8 mouse cellular contexts compared by ENCODE assay signal in the genomic region with DNA sequence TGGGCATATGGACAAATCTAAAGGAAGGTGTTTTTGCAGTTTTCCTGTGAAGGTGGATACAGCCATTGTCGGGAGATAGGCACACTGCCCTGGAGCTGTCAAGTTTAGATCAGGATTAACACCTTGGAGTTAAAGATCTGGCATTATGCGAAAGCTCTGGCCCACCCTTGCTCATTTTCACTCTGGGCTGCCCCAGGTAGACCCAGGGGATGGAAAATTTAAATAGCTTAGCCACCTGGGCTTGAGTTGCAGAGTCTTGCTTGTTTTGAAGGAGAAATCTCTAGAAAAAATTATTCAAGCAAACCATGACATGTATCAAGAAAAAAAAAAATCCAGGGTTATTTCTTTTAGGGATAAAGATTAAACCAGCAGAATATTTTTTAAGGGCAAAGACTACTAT. TPM values are rescaled to one million over a fixed set of nuclear protein-coding genes. Genes with fewer than 3 reads are reported as not detected.
DNase-seq lines count a peak whose midpoint lies in the region; ATAC-seq and TF ChIP-seq lines count a peak whose summit lies in the region.

No protein-coding gene starts in this region.

- no peak for TF ChIP-seq CTCF in liver, adult 2 months (IDR thresholded peaks at IDR 0.05; ENCODE audit: low read depth, low read length)
- TF ChIP-seq CTCF in intestine, postnatal 0 days (IDR thresholded peaks at IDR 0.05; ENCODE audit: low read depth) = no peak

- no peak for TF ChIP-seq POLR2A in liver, adult 2 months (IDR thresholded peaks at IDR 0.05; ENCODE audit: extremely low read depth, insufficient read depth, low read length)

- H3K4me3 ChIP-seq in liver, adult 2 months (ENCODE audit: insufficient read depth, low read depth, low read length) = no peak overlapping the region; the same call in none of the 2 replicates
- peak overlapping the region; percentile 89 for H3K4me3 ChIP-seq in embryonic facial prominence, embryonic 14.5 days (ENCODE audit: low read depth, low read length)
- peak overlapping the region; percentile 91 for H3K4me3 ChIP-seq in intestine, postnatal 0 days (ENCODE audit: low read depth, low read length)
- no peak overlapping the region for H3K4me3 ChIP-seq in neural tube, embryonic 13.5 days

- no peak for DNase-seq in liver, adult 2 months (ENCODE audit: extremely low read depth, low read depth, low spot score)
- DNase-seq in liver = no peak
- DNase-seq in embryonic facial prominence, embryonic 14.5 days (ENCODE audit: low spot score) = no peak
- DNase-seq in urinary bladder, postnatal 10 days (ENCODE audit: low spot score) = no peak
- DNase-seq in cerebellum, postnatal 36 days = no peak
- no peak for DNase-seq in natural killer cell, adult 2 months (ENCODE audit: low spot score in 2 of 2)

- peak overlapping the region; percentile 49 for H3K9ac ChIP-seq in liver, adult 2 months (ENCODE audit: low read depth, low read length)
- H3K9ac ChIP-seq in embryonic facial prominence, embryonic 14.5 days (ENCODE audit: low read depth, low read length) = peak overlapping the region; percentile 61
- H3K9ac ChIP-seq in intestine, postnatal 0 days (ENCODE audit: low read depth, low read length) = peak overlapping the region; percentile 46; the same call in 1 of the 2 replicates
- peak overlapping the region; percentile 64 for H3K9ac ChIP-seq in neural tube, embryonic 13.5 days

- peak overlapping the region; percentile 98 for H3K27ac ChIP-seq in liver, adult 2 months (replicated peaks; ENCODE audit: insufficient read depth, low read depth, low read length)
- H3K27ac ChIP-seq in embryonic facial prominence, embryonic 14.5 days (replicated peaks; ENCODE audit: low read depth, low read length) = peak overlapping the region; percentile 98
- H3K27ac ChIP-seq in intestine, postnatal 0 days (ENCODE audit: low read depth, low read length) = peak overlapping the region; percentile 90
- peak overlapping the region; percentile 80 for H3K27ac ChIP-seq in neural tube, embryonic 13.5 days (replicated peaks)

- H3K9me3 ChIP-seq in embryonic facial prominence, embryonic 14.5 days (ENCODE audit: control insufficient read depth, low read length) = no peaks in the 10 kb centered on the region
- no peaks in the 10 kb centered on the region for H3K9me3 ChIP-seq in intestine, postnatal 0 days (ENCODE audit: control insufficient read depth)
- H3K9me3 ChIP-seq in neural tube, embryonic 13.5 days = no peaks in the 10 kb centered on the region

- H3K79me2 ChIP-seq in liver, adult 2 months (ENCODE audit: control insufficient read depth, insufficient read depth, low read length) = peaks cover 25% of the 10 kb centered on the region; the same call in 1 of the 2 replicates

- ATAC-seq in embryonic facial prominence, embryonic 14.5 days (ENCODE audit: low read depth) = no peak
- no peak for ATAC-seq in intestine, postnatal 0 days
- ATAC-seq in neural tube, embryonic 13.5 days (ENCODE audit: low read depth) = no peak

- H3K4me1 ChIP-seq in liver, adult 2 months (ENCODE audit: control insufficient read depth, insufficient read depth, low read length) = peaks cover 33% of the 10 kb centered on the region
- peaks cover 51% of the 10 kb centered on the region for H3K4me1 ChIP-seq in embryonic facial prominence, embryonic 14.5 days (ENCODE audit: control insufficient read depth, insufficient read depth, low read length)
- peaks cover 36% of the 10 kb centered on the region for H3K4me1 ChIP-seq in intestine, postnatal 0 days (replicated peaks; ENCODE audit: control insufficient read depth, insufficient read depth, low read length)
- peaks cover 63% of the 10 kb centered on the region for H3K4me1 ChIP-seq in neural tube, embryonic 13.5 days (replicated peaks)

- peak overlapping the region; percentile 78 for H3K4me2 ChIP-seq in embryonic facial prominence, embryonic 14.5 days (ENCODE audit: low read depth, low read length)
- H3K4me2 ChIP-seq in intestine, postnatal 0 days (replicated peaks; ENCODE audit: low read depth) = peak overlapping the region; percentile 82
- H3K4me2 ChIP-seq in neural tube, embryonic 13.5 days = peak overlapping the region; percentile 88

- WGBS in liver, adult 2 months = 20% methylated on average over 2 of the region's 2 CpGs
- WGBS in embryonic facial prominence, embryonic 14.5 days = 16% methylated on average over 2 of the region's 2 CpGs
- 16% methylated on average over 2 of the region's 2 CpGs for WGBS in intestine, postnatal 0 days
- WGBS in neural tube, embryonic 13.5 days = 37% methylated on average over 2 of the region's 2 CpGs

- H3K27me3 ChIP-seq in liver, adult 2 months (ENCODE audit: control insufficient read depth, insufficient read depth, low read length) = no peaks in the 10 kb centered on the region
- H3K27me3 ChIP-seq in embryonic facial prominence, embryonic 14.5 days (replicated peaks; ENCODE audit: control insufficient read depth, insufficient read depth, low read length) = no peaks in the 10 kb centered on the region
- H3K27me3 ChIP-seq in intestine, postnatal 0 days (replicated peaks; ENCODE audit: control insufficient read depth, insufficient read depth, low read length) = no peaks in the 10 kb centered on the region
- H3K27me3 ChIP-seq in neural tube, embryonic 13.5 days = no peaks in the 10 kb centered on the region

- no peaks in the 10 kb centered on the region for H3K36me3 ChIP-seq in liver, adult 2 months (ENCODE audit: control insufficient read depth, insufficient read depth, low read length)
- 0 out of 2 replicates have a peak, but pooled peaks cover 11% of the 10 kb centered on the region for H3K36me3 ChIP-seq in embryonic facial prominence, embryonic 14.5 days (ENCODE audit: control insufficient read depth, insufficient read depth, low read length)
- peaks cover 6% of the 10 kb centered on the region; the same call in 1 of the 2 replicates for H3K36me3 ChIP-seq in intestine, postnatal 0 days (ENCODE audit: control insufficient read depth, insufficient read depth)
- H3K36me3 ChIP-seq in neural tube, embryonic 13.5 days = no peaks in the 10 kb centered on the region

RNA-seq across cellular contexts. Expression of gene Klf3, which starts 3.4 kb away (rescaled TPM):
- 17.8 and 18.3 TPM in 2 replicates for total RNA-seq in liver, adult 2 months (2014; rRNA removed)
- polyA plus RNA-seq in liver, adult 2 months (2012; rRNA removed) = 35.7 and 39.9 TPM in 2 replicates
- polyA plus RNA-seq in embryonic facial prominence, embryonic 14.5 days (2014; fragmentation: Nextera tagmentation; extraction: Ambion mirVana) = 58.5 and 65.5 TPM in 2 replicates
- 76.9 and 79.3 TPM in 2 replicates for polyA plus RNA-seq in intestine, postnatal 0 days (2015; fragmentation: Nextera tagmentation; extraction: Ambion mirVana)
- polyA plus RNA-seq in neural tube, embryonic 13.5 days (2015; fragmentation: Nextera tagmentation; extraction: Ambion mirVana) = 23.8 and 25.3 TPM in 2 replicates

Comparison
In these comparisons a context has a peak if more than half of its experiments do, and no peak if none do; other contexts are left out.
1. H3K4me3 ChIP-seq: peak in embryonic facial prominence, embryonic 14.5 days (single experiment) and intestine, postnatal 0 days (single experiment); none in liver, adult 2 months (single experiment) and neural tube, embryonic 13.5 days (single experiment).
2. Peak in every context shown above with its lines, with median percentiles within 50 percentile points of each other: H3K27ac ChIP-seq, H3K9ac ChIP-seq and H3K4me2 ChIP-seq.